Mouse (Mus musculus) olfactory bulb, adult 2 months (tissue): ENCODE measurements around the gene Tbca.

ENCODE experiments used
- CTCF ChIP-seq: fragments of 200-500 bp; IDR thresholded peaks from 2 replicates; pipeline ENCODE4 v1.5.1; 2012; ENCODE audit warnings: low read depth, mild to moderate bottlenecking, low read length, moderate library complexity; ENCODE audit not compliant: insufficient read depth
- POLR2A ChIP-seq: fragments of 200-500 bp; IDR thresholded peaks from 2 replicates; pipeline ENCODE4 v1.6.1; 2012; ENCODE audit warnings: mild to moderate bottlenecking, low read depth, low read length, moderate library complexity; ENCODE audit not compliant: insufficient read depth

- TF ChIP-seq CTCF: no peak
- TF ChIP-seq POLR2A: no peak
Measured at GRCm38 (mm10) chr13:94808596-94808995, 19.9 kb downstream of the Tbca start.
